Mouse (Mus musculus) adrenal gland, postnatal 4 days (tissue): ENCODE measurements around the gene Vmn2r61. TPM values are rescaled to one million over a fixed set of nuclear protein-coding genes. Genes with fewer than 3 reads are reported as not detected.

Experiments used
- DNase-seq, 2 experiments: peaks; one replicate each; pipeline ENCODE4 v3.0.0; 2021 to 2022; ENCODE audit warnings: low spot score in 2 of 2, mixed read lengths in 2 of 2
- long read RNA-seq, 2 experiments: library from polyadenylated mRNA; stranded (forward); transcript quantifications; one replicate each; pipeline ENCODE4 v2.0.0; 2021
- total RNA-seq, 2 experiments: library from RNA; stranded (reverse); gene quantifications; 2 replicates each; pipeline ENCODE4 v1.2.3; 2021

The Vmn2r61 gene
- not detected for total RNA-seq
- long read RNA-seq, experiment 1 = 0 reads
- long read RNA-seq, experiment 2 = 0 reads

DNA sequence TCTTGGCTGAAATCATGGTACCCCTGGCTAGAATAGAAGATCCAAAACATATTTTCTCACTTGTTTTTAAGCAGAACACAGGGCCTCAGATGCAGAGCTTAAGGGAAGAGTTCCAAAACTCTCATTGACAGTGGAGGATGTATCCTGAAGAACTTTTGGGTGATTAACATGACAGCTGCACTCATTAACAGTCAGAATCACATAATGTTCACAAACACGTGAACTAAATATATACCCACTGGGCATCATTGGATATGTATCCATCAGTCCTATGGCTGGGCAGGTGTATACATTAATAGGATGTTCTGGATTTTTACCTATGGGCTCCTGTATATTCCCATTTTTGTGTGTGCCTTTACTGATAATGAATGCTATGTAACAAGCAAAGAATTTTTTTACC lies at the start of gene Vmn2r61:
TSS of gene Vmn2r61 (plus strand) at position 301 of the 400 bp plus-strand sequence.
- DNase-seq = no peak

Other genes starting within 250 kb of the Vmn2r61 start
- not detected for gene Vmn2r59, start 201.0 kb upstream of the Vmn2r61 start, total RNA-seq
- under 1 TPM in 1 of 2 experiments, not detected in 1; 0.03 TPM for gene Vmn2r60, start 152.3 kb upstream of the Vmn2r61 start, total RNA-seq
- not detected for gene 4933421I07Rik, start 188.1 kb downstream of the Vmn2r61 start, total RNA-seq
- 10 to 100 TPM; 26.7 to 27.1 TPM for gene Zfp141, start 245.7 kb downstream of the Vmn2r61 start, total RNA-seq